In genomic region chr11:60703131-60703530, GRCm38 (mm10) we compare ENCODE assay signal across 10 mouse cellular contexts. TPM values are rescaled to one million over a fixed set of nuclear protein-coding genes. Genes with fewer than 3 reads are reported as not detected.
DNase-seq lines count a peak whose midpoint lies in the region; ATAC-seq and TF ChIP-seq lines count a peak whose summit lies in the region.
"Had no signal": no experiment of that assay in that cellular context is flagged by ENCODE, and none has a peak within 500 bp of the region (broad histone marks: within the 10 kb centered on the region; RNA-seq: fewer than 3 reads in every experiment).

No protein-coding gene starts in this region.

- H3K9ac ChIP-seq in ES-E14 (ENCODE audit: insufficient read depth, low read depth, low read length, poor library complexity, severe bottlenecking), result no peak overlapping the region
- H3K9ac ChIP-seq: limb, embryonic 15.5 days had no signal

- ATAC-seq in frontal cortex, adult (ENCODE audit: low TSS enrichment), result no peak
- ATAC-seq in megakaryocyte, adult 5-6 weeks (ENCODE audit: poor library complexity, severe bottlenecking), result peak; percentile 50
- ATAC-seq: Patski had no signal

- H3K4me3 ChIP-seq in ES-E14 (ENCODE audit: insufficient read depth in 1 of 2, low read depth in 1 of 2, low read length in 2 of 2, poor library complexity in 1 of 2, severe bottlenecking in 1 of 2), result no peak overlapping the region
- H3K4me3 ChIP-seq in cerebellum, adult 2 months (replicated peaks; ENCODE audit: insufficient read depth, low read depth, low read length), result no peak overlapping the region
- H3K4me3 ChIP-seq: limb, embryonic 15.5 days had no signal

- H3K36me3 ChIP-seq in ES-E14 (ENCODE audit: control insufficient read depth, insufficient read depth, low read length, poor library complexity, severe bottlenecking), result peaks cover 35% of the 10 kb centered on the region

- in situ Hi-C loops in ES-E14 (cut with MboI; ENCODE audit: low sequenced_read_pairs in 2 of 2, unreplicated experiment in 2 of 2), result no loop called here

- no peaks in the 10 kb centered on the region for H3K9me3 ChIP-seq in ES-E14 (ENCODE audit: control insufficient read depth, insufficient read depth, low read depth, low read length)
- H3K9me3 ChIP-seq: limb, embryonic 15.5 days had no signal

- peak; percentile 44 to 83 for DNase-seq in frontal cortex, adult 2 months (ENCODE audit: extremely low spot score in 1 of 2, low spot score in 1 of 2)
- DNase-seq in ES-E14 (ENCODE audit: low read depth, low spot score), result peak; percentile 56
- peak; percentile 60 to 63 for DNase-seq in cerebellum, adult 2 months
- DNase-seq in frontal cortex, postnatal 14 days (ENCODE audit: low spot score in 2 of 2), result peak; percentile 50 to 51
- DNase-seq in layer of hippocampus, adult 9-11 months, result peak; percentile 88
- peak; percentile 25 to 65 for DNase-seq in spleen, adult 18-20 months

- WGBS in cerebellum, adult 2 months, result 11% methylated on average over 4 of the region's 4 CpGs

- peaks cover 10 to 11% of the 10 kb centered on the region in 2 experiments; a peak in 3 of 4 replicates for H3K4me1 ChIP-seq in ES-E14 (ENCODE audit: control insufficient read depth in 2 of 2, insufficient read depth in 2 of 2, low read length in 2 of 2, poor library complexity in 1 of 2)
- peaks cover 32% of the 10 kb centered on the region for H3K4me1 ChIP-seq in cerebellum, adult 2 months (ENCODE audit: control insufficient read depth, insufficient read depth, low read length)

- H3K27me3 ChIP-seq in cerebellum, adult 2 months (ENCODE audit: control insufficient read depth, insufficient read depth, low read length), result no peaks in the 10 kb centered on the region
- H3K27me3 ChIP-seq: limb, embryonic 15.5 days; Patski had no signal

- TF ChIP-seq POLR2A in cerebellum, adult 2 months (IDR thresholded peaks at IDR 0.05; ENCODE audit: borderline replicate concordance, insufficient read depth, low read length), result no peak

- H3K27ac ChIP-seq in ES-E14 (ENCODE audit: insufficient read depth, low read depth, low read length, poor library complexity, severe bottlenecking), result no peak overlapping the region
- peak overlapping the region; percentile 68; the same call in 1 of the 2 replicates for H3K27ac ChIP-seq in cerebellum, adult 2 months (ENCODE audit: insufficient read depth, low read length)
- H3K27ac ChIP-seq: limb, embryonic 15.5 days had no signal

- TF ChIP-seq CTCF in cerebellum, adult 2 months (IDR thresholded peaks at IDR 0.05; ENCODE audit: borderline replicate concordance, insufficient read depth, low read depth, low read length), result peak; percentile 75

TF ChIP-seq in ES-E14, 5 proteins besides CTCF, POLR2A, EP300 and RAD21:
- TF ChIP-seq ZC3H11A (IDR thresholded peaks at IDR 0.05; ENCODE audit: borderline replicate concordance, low read depth, low read length) (no peak), CHD2 (IDR thresholded peaks at IDR 0.05; ENCODE audit: low read depth, low read length) (no peak), HCFC1 (IDR thresholded peaks at IDR 0.05; ENCODE audit: borderline replicate concordance, insufficient read depth, low read length) (no peak), ZNF384 (IDR thresholded peaks at IDR 0.05; ENCODE audit: low read depth, low read length) (no peak), MAFK (IDR thresholded peaks at IDR 0.05; ENCODE audit: insufficient read depth, low read depth, low read length) (no peak)
TF ChIP-seq in ES-E14: peak in this region for 0.

RNA-seq across cellular contexts. Expression of gene Llgl1, which starts 3.6 kb away (rescaled TPM):
- 56.5 and 56.9 TPM in 2 replicates for polyA plus RNA-seq in frontal cortex, adult 2 months (2012; rRNA removed)
- total RNA-seq in ES-E14 (2012; rRNA removed), result 25.5 and 33.0 TPM in 2 replicates
- 88.3 and 90.5 TPM in 2 replicates for polyA plus RNA-seq in cerebellum, adult 2 months (2012; rRNA removed)
- 6.4 and 6.6 TPM in 2 replicates for total RNA-seq in megakaryocyte, adult 5-6 weeks (2015)
- 4.1 and 4.9 TPM in 2 replicates for total RNA-seq in megakaryocyte, adult 5-6 weeks (2017)

RNA-seq across cellular contexts. Expression of gene Flii, which starts 23.9 kb away (rescaled TPM):
- polyA plus RNA-seq in frontal cortex, adult 2 months (2012; rRNA removed), result 116 and 131 TPM in 2 replicates
- total RNA-seq in ES-E14 (2012; rRNA removed), result 53.3 and 55.3 TPM in 2 replicates
- 160 and 177 TPM in 2 replicates for polyA plus RNA-seq in cerebellum, adult 2 months (2012; rRNA removed)
- 115 and 144 TPM in 2 replicates for total RNA-seq in megakaryocyte, adult 5-6 weeks (2015)
- total RNA-seq in megakaryocyte, adult 5-6 weeks (2017), result 158 and 172 TPM in 2 replicates

RNA-seq across cellular contexts. Expression of gene Mief2, which starts 25.1 kb away (rescaled TPM):
- 20.1 and 24.1 TPM in 2 replicates for polyA plus RNA-seq in frontal cortex, adult 2 months (2012; rRNA removed)
- 24.8 and 39.2 TPM in 2 replicates for total RNA-seq in ES-E14 (2012; rRNA removed)
- 27.4 and 28.4 TPM in 2 replicates for polyA plus RNA-seq in cerebellum, adult 2 months (2012; rRNA removed)
- total RNA-seq in megakaryocyte, adult 5-6 weeks (2015), result 3.3 and 3.7 TPM in 2 replicates
- total RNA-seq in megakaryocyte, adult 5-6 weeks (2017), result 4.7 and 7.4 TPM in 2 replicates
